Mouse (Mus musculus): ENCODE results near the gene Jund.

GRCm38 (mm10) chr8:70709794-70710193 is 11.0 kb downstream of the Jund start:
- TF ChIP-seq EP300 (IDR thresholded peaks at IDR 0.05; ENCODE audit: low read depth) (no peak), CTCF (IDR thresholded peaks at IDR 0.05; ENCODE audit: low read depth) (no peak)
